9 mouse cellular contexts compared by ENCODE assay signal in genomic region chr11:116196866-116197583, GRCm38 (mm10). TPM values are rescaled to one million over a fixed set of nuclear protein-coding genes. Genes with fewer than 3 reads are reported as not detected.
DNase-seq lines count a peak whose midpoint lies in the region; ATAC-seq and TF ChIP-seq lines count a peak whose summit lies in the region.
"Had no signal": no experiment of that assay in that cellular context is flagged by ENCODE, and none has a peak within 500 bp of the region (broad histone marks: within the 10 kb centered on the region; RNA-seq: fewer than 3 reads in every experiment).

No protein-coding gene starts in this region.

- H3K4me1 ChIP-seq in forebrain, embryonic 10.5 days, result peaks cover 15% of the 10 kb centered on the region
- H3K4me1 ChIP-seq in forebrain, embryonic 11.5 days (replicated peaks; ENCODE audit: control insufficient read depth, insufficient read depth, low read length), result 0 out of 2 replicates have a peak, but pooled peaks cover 2% of the 10 kb centered on the region
- H3K4me1 ChIP-seq in lung, postnatal 0 days (ENCODE audit: insufficient read depth, low read depth, low read length), result peaks cover 7% of the 10 kb centered on the region; the same call in 1 of the 2 replicates
- H3K4me1 ChIP-seq in limb, embryonic 14.5 days (ENCODE audit: control insufficient read depth, insufficient read depth, low read length), result peaks cover 9% of the 10 kb centered on the region
- peaks cover 3% of the 10 kb centered on the region; the same call in 1 of the 2 replicates for H3K4me1 ChIP-seq in stomach, embryonic 15.5 days

- DNase-seq in forebrain, embryonic 10.5 days (ENCODE audit: extremely low spot score, low spot score), result no peak
- no peak for DNase-seq in forebrain, embryonic 11.5 days (ENCODE audit: low spot score)
- DNase-seq in lung, postnatal 0 days (ENCODE audit: low spot score), result no peak
- DNase-seq in lung, postnatal 4 days, result no peak
- DNase-seq in limb, embryonic 14.5 days (ENCODE audit: low spot score), result no peak
- no peak for DNase-seq in adrenal gland, adult 18-20 months (ENCODE audit: low spot score in 2 of 2)
- DNase-seq in adrenal gland, postnatal 25 days, result no peak
- DNase-seq: cerebellum, adult 11-12 months had no signal

- no peak for TF ChIP-seq EP300 in lung, postnatal 0 days (IDR thresholded peaks at IDR 0.05)

- H3K36me3 ChIP-seq in forebrain, embryonic 10.5 days (replicated peaks), result peaks cover 7% of the 10 kb centered on the region
- no peaks in the 10 kb centered on the region for H3K36me3 ChIP-seq in forebrain, embryonic 11.5 days (ENCODE audit: control insufficient read depth, insufficient read depth, low read length)
- no peaks in the 10 kb centered on the region for H3K36me3 ChIP-seq in lung, postnatal 0 days (ENCODE audit: insufficient read depth, low read length)
- peaks cover 18% of the 10 kb centered on the region for H3K36me3 ChIP-seq in limb, embryonic 14.5 days (ENCODE audit: control insufficient read depth, insufficient read depth, low read length)
- H3K36me3 ChIP-seq in stomach, embryonic 15.5 days, result peaks cover 6% of the 10 kb centered on the region; the same call in 1 of the 2 replicates

- H3K27me3 ChIP-seq in forebrain, embryonic 10.5 days (ENCODE audit: poor library complexity, severe bottlenecking), result no peaks in the 10 kb centered on the region
- H3K27me3 ChIP-seq in forebrain, embryonic 11.5 days (ENCODE audit: control insufficient read depth, insufficient read depth, low read length), result no peaks in the 10 kb centered on the region
- no peaks in the 10 kb centered on the region for H3K27me3 ChIP-seq in lung, postnatal 0 days (replicated peaks; ENCODE audit: insufficient read depth, low read length)
- H3K27me3 ChIP-seq in limb, embryonic 14.5 days (ENCODE audit: control insufficient read depth, insufficient read depth, low read length), result no peaks in the 10 kb centered on the region
- no peaks in the 10 kb centered on the region for H3K27me3 ChIP-seq in stomach, embryonic 15.5 days (replicated peaks)

- no peak for TF ChIP-seq POLR2A in limb, embryonic 14.5 days (IDR thresholded peaks at IDR 0.05; ENCODE audit: borderline replicate concordance, extremely low read depth, insufficient read depth, insufficient read length)

- TF ChIP-seq CTCF in lung, postnatal 0 days (IDR thresholded peaks at IDR 0.05), result no peak

- H3K9ac ChIP-seq in forebrain, embryonic 11.5 days (ENCODE audit: low read length), result no peak overlapping the region
- no peak overlapping the region for H3K9ac ChIP-seq in lung, postnatal 0 days (replicated peaks; ENCODE audit: low read depth)
- no peak overlapping the region for H3K9ac ChIP-seq in limb, embryonic 14.5 days (ENCODE audit: low read depth, low read length, severe bottlenecking)
- H3K9ac ChIP-seq in stomach, embryonic 15.5 days, result no peak overlapping the region

- ATAC-seq in forebrain, embryonic 11.5 days (replicated peaks; ENCODE audit: low FRiP score), result no peak
- ATAC-seq in lung, postnatal 0 days, result no peak
- no peak for ATAC-seq in limb, embryonic 14.5 days (ENCODE audit: low FRiP score, low read depth)
- no peak for ATAC-seq in stomach, embryonic 15.5 days (ENCODE audit: insufficient read depth, low FRiP score, low read depth)

- WGBS in forebrain, embryonic 10.5 days, result 95% methylated on average over 18 of the region's 18 CpGs
- 94% methylated on average over 18 of the region's 18 CpGs for WGBS in forebrain, embryonic 11.5 days
- 93% methylated on average over 18 of the region's 18 CpGs for WGBS in lung, postnatal 0 days
- WGBS in limb, embryonic 14.5 days, result 95% methylated on average over 18 of the region's 18 CpGs
- WGBS in stomach, embryonic 15.5 days, result 95% methylated on average over 18 of the region's 18 CpGs

- no peak overlapping the region for H3K4me2 ChIP-seq in forebrain, embryonic 11.5 days (ENCODE audit: low read depth, low read length, severe bottlenecking)
- peak overlapping the region; percentile 85; the same call in 1 of the 2 replicates for H3K4me2 ChIP-seq in lung, postnatal 0 days (replicated peaks; ENCODE audit: low read depth, low read length)
- 0 out of 2 replicates have a peak overlapping the region, but pooled peaks have one; percentile 45 for H3K4me2 ChIP-seq in limb, embryonic 14.5 days (replicated peaks; ENCODE audit: low read depth, low read length, severe bottlenecking)
- peak overlapping the region; percentile 67; the same call in 1 of the 2 replicates for H3K4me2 ChIP-seq in stomach, embryonic 15.5 days

- H3K9me3 ChIP-seq in forebrain, embryonic 10.5 days, result no peaks in the 10 kb centered on the region
- H3K9me3 ChIP-seq in forebrain, embryonic 11.5 days (ENCODE audit: control insufficient read depth, low read length), result no peaks in the 10 kb centered on the region
- no peaks in the 10 kb centered on the region for H3K9me3 ChIP-seq in lung, postnatal 0 days (ENCODE audit: low read length)
- H3K9me3 ChIP-seq in limb, embryonic 14.5 days (ENCODE audit: control insufficient read depth, low read length), result no peaks in the 10 kb centered on the region
- H3K9me3 ChIP-seq in stomach, embryonic 15.5 days, result no peaks in the 10 kb centered on the region

- H3K4me3 ChIP-seq in forebrain, embryonic 10.5 days, result peak overlapping the region; percentile 76; the same call in 1 of the 2 replicates
- H3K4me3 ChIP-seq in forebrain, embryonic 11.5 days (ENCODE audit: low read depth, low read length), result no peak overlapping the region
- peak overlapping the region; percentile 79; the same call in 1 of the 2 replicates for H3K4me3 ChIP-seq in lung, postnatal 0 days (ENCODE audit: low read depth, low read length)
- H3K4me3 ChIP-seq in limb, embryonic 14.5 days (replicated peaks; ENCODE audit: low read length), result no peak overlapping the region
- H3K4me3 ChIP-seq in stomach, embryonic 15.5 days (replicated peaks), result no peak overlapping the region

- H3K27ac ChIP-seq in forebrain, embryonic 10.5 days, result no peak overlapping the region
- H3K27ac ChIP-seq in forebrain, embryonic 11.5 days (ENCODE audit: low read depth, low read length), result no peak overlapping the region
- no peak overlapping the region for H3K27ac ChIP-seq in lung, postnatal 0 days (ENCODE audit: low read length)
- no peak overlapping the region for H3K27ac ChIP-seq in limb, embryonic 14.5 days (replicated peaks; ENCODE audit: low read depth, low read length)
- no peak overlapping the region for H3K27ac ChIP-seq in stomach, embryonic 15.5 days

RNA-seq across cellular contexts. Expression of gene Ten1, which starts 1.6 kb away (rescaled TPM):
- 51.7 and 57.1 TPM in 2 replicates for polyA plus RNA-seq in forebrain, embryonic 10.5 days (2016; fragmentation: Nextera tagmentation; extraction: Ambion mirVana)
- polyA plus RNA-seq in forebrain, embryonic 11.5 days (2014; fragmentation: Nextera tagmentation; extraction: Ambion mirVana), result 48.5 and 55.4 TPM in 2 replicates
- 74.7 and 79.0 TPM in 2 replicates for polyA plus RNA-seq in lung, postnatal 0 days (2015; fragmentation: Nextera tagmentation; extraction: Ambion mirVana)
- polyA plus RNA-seq in limb, embryonic 14.5 days (2012; rRNA removed), result 44.2 and 50.0 TPM in 2 replicates
- polyA plus RNA-seq in limb, embryonic 14.5 days (2014; fragmentation: Nextera tagmentation; extraction: Ambion mirVana), result 67.4 and 70.5 TPM in 2 replicates
- polyA plus RNA-seq in stomach, embryonic 15.5 days (2015; fragmentation: Nextera tagmentation; extraction: Ambion mirVana), result 74.8 and 78.3 TPM in 2 replicates
- 10 to 100 TPM; 17.3 to 20.7 TPM for total RNA-seq in adrenal gland, adult 18-20 months (2021)
- total RNA-seq in adrenal gland, postnatal 25 days (2021), result 21.5 and 27.1 TPM in 2 replicates

RNA-seq across cellular contexts. Expression of gene Acox1, which starts 1.8 kb away (rescaled TPM):
- polyA plus RNA-seq in forebrain, embryonic 10.5 days (2016; fragmentation: Nextera tagmentation; extraction: Ambion mirVana), result 19.8 and 19.9 TPM in 2 replicates
- 28.0 and 30.2 TPM in 2 replicates for polyA plus RNA-seq in forebrain, embryonic 11.5 days (2014; fragmentation: Nextera tagmentation; extraction: Ambion mirVana)
- polyA plus RNA-seq in lung, postnatal 0 days (2015; fragmentation: Nextera tagmentation; extraction: Ambion mirVana), result 31.7 and 33.5 TPM in 2 replicates
- polyA plus RNA-seq in limb, embryonic 14.5 days (2012; rRNA removed), result 38.1 and 42.9 TPM in 2 replicates
- 26.3 and 30.1 TPM in 2 replicates for polyA plus RNA-seq in limb, embryonic 14.5 days (2014; fragmentation: Nextera tagmentation; extraction: Ambion mirVana)
- 33.6 and 38.1 TPM in 2 replicates for polyA plus RNA-seq in stomach, embryonic 15.5 days (2015; fragmentation: Nextera tagmentation; extraction: Ambion mirVana)
- total RNA-seq in adrenal gland, adult 18-20 months (2021), result 100 to 1,000 TPM; 208 to 244 TPM
- total RNA-seq in adrenal gland, postnatal 25 days (2021), result 182 and 184 TPM in 2 replicates

RNA-seq across cellular contexts. Expression of gene Fbf1, which starts 29.1 kb away (rescaled TPM):
- 63.5 and 67.7 TPM in 2 replicates for polyA plus RNA-seq in forebrain, embryonic 10.5 days (2016; fragmentation: Nextera tagmentation; extraction: Ambion mirVana)
- polyA plus RNA-seq in forebrain, embryonic 11.5 days (2014; fragmentation: Nextera tagmentation; extraction: Ambion mirVana), result 52.8 and 60.3 TPM in 2 replicates
- 11.9 and 16.6 TPM in 2 replicates for polyA plus RNA-seq in lung, postnatal 0 days (2015; fragmentation: Nextera tagmentation; extraction: Ambion mirVana)
- 77.7 and 82.6 TPM in 2 replicates for polyA plus RNA-seq in limb, embryonic 14.5 days (2012; rRNA removed)
- polyA plus RNA-seq in limb, embryonic 14.5 days (2014; fragmentation: Nextera tagmentation; extraction: Ambion mirVana), result 26.4 and 34.8 TPM in 2 replicates
- polyA plus RNA-seq in stomach, embryonic 15.5 days (2015; fragmentation: Nextera tagmentation; extraction: Ambion mirVana), result 26.8 and 31.8 TPM in 2 replicates
- total RNA-seq in adrenal gland, adult 18-20 months (2021), result 10 to 100 TPM; 30.9 to 42.1 TPM
- 47.4 and 53.0 TPM in 2 replicates for total RNA-seq in adrenal gland, postnatal 25 days (2021)

RNA-seq across cellular contexts. Expression of gene Evpl, which starts 40.9 kb away (rescaled TPM):
- polyA plus RNA-seq in forebrain, embryonic 10.5 days (2016; fragmentation: Nextera tagmentation; extraction: Ambion mirVana), result 0.47 and 0.48 TPM in 2 replicates
- polyA plus RNA-seq in forebrain, embryonic 11.5 days (2014; fragmentation: Nextera tagmentation; extraction: Ambion mirVana), result 0.61 and 0.80 TPM in 2 replicates
- polyA plus RNA-seq in lung, postnatal 0 days (2015; fragmentation: Nextera tagmentation; extraction: Ambion mirVana), result 2.9 and 4.2 TPM in 2 replicates
- polyA plus RNA-seq in limb, embryonic 14.5 days (2012; rRNA removed), result 6.0 and 8.2 TPM in 2 replicates
- 17.0 and 21.8 TPM in 2 replicates for polyA plus RNA-seq in limb, embryonic 14.5 days (2014; fragmentation: Nextera tagmentation; extraction: Ambion mirVana)
- 9.8 and 17.0 TPM in 2 replicates for polyA plus RNA-seq in stomach, embryonic 15.5 days (2015; fragmentation: Nextera tagmentation; extraction: Ambion mirVana)
- 1 to 10 TPM in 1 of 2 experiments, under 1 TPM in 1; 0.56 to 1.0 TPM for total RNA-seq in adrenal gland, adult 18-20 months (2021)
- 1.00 and 1.5 TPM in 2 replicates for total RNA-seq in adrenal gland, postnatal 25 days (2021)

RNA-seq across cellular contexts. Expression of gene Mrpl38, which starts 58.4 kb away (rescaled TPM):
- 112 and 114 TPM in 2 replicates for polyA plus RNA-seq in forebrain, embryonic 10.5 days (2016; fragmentation: Nextera tagmentation; extraction: Ambion mirVana)
- polyA plus RNA-seq in forebrain, embryonic 11.5 days (2014; fragmentation: Nextera tagmentation; extraction: Ambion mirVana), result 98.0 and 109 TPM in 2 replicates
- 44.1 and 45.9 TPM in 2 replicates for polyA plus RNA-seq in lung, postnatal 0 days (2015; fragmentation: Nextera tagmentation; extraction: Ambion mirVana)
- polyA plus RNA-seq in limb, embryonic 14.5 days (2012; rRNA removed), result 52.6 and 56.4 TPM in 2 replicates
- 85.8 and 86.5 TPM in 2 replicates for polyA plus RNA-seq in limb, embryonic 14.5 days (2014; fragmentation: Nextera tagmentation; extraction: Ambion mirVana)
- 94.8 and 102 TPM in 2 replicates for polyA plus RNA-seq in stomach, embryonic 15.5 days (2015; fragmentation: Nextera tagmentation; extraction: Ambion mirVana)
- 100 to 1,000 TPM; 106 to 115 TPM for total RNA-seq in adrenal gland, adult 18-20 months (2021)
- 86.5 and 103 TPM in 2 replicates for total RNA-seq in adrenal gland, postnatal 25 days (2021)

Comparison
In these comparisons a context has a peak if more than half of its experiments do, and no peak if none do; other contexts are left out.
1. H3K4me3 ChIP-seq: peak in forebrain, embryonic 10.5 days (single experiment) and lung, postnatal 0 days (single experiment); none in forebrain, embryonic 11.5 days (single experiment), limb, embryonic 14.5 days (single experiment) and stomach, embryonic 15.5 days (single experiment).